Mouse (Mus musculus): ENCODE measurements around the gene Zfp593.

Gene Zfp593

DNA sequence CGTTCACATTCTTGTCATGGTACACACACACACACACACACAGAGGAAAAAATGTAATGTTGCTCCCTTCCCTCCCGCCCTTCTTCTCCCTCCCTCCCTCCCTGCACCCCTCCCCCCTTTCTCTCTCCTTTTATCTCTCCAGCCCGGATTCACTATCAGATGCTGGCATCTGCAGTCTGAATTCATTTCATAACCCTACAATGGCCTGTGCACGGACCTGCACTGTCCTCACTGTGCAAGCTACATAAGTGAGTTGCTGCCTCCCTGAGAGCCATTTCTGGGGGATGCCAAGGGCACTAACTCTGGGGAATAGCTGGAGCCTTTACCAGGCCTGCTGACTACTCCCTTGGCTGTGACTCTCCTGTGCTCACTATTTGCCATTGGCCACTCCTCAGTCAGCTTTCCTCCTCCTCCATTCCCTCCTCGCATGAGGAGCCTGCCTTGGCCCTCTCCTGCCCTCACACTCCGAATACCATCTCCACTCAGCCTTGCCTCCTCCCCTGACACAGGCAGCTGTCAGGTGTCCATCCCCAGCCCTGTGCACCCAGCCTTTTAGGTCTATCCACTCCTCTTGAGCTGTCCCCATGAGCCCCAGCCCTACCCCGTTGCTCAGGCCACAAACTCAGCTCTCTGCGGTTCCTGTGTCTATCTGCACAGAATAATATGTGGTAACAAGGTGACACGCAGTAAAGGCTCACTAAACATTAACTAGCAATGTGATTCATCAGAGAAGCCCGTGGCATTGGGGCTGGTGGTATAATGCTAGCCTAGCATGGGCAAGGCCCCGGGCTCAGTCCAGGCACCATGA lies 22.4 kb downstream of the Zfp593 start:
- DNase-seq = peak; percentile 45

DNA sequence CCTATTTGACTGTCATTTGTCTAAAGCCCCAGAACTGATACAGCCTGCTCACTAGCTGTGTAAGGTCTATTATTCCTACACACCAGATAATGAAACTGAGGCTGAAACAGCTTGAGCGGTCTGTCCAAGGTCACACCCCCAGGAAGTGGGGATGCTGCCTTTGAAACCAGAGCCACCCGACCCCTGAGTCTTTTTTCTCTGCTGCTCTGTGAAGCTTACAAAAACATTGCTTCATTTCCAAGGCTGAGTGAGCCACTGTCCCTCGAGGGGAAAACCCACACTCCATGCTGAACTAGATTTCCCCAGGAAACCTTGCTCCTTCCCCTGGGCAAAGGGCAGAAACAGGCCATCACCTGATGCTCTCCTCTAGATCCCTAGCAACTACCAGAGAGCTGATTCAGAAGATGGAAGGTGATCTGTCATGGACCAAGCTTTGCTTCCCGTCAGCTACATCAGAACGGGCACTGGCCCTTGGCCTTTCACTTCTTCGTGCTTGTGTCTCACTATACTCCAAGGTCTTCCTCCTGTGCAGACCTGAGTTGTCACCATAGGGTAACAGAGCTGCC lies 38.8 kb downstream of the Zfp593 start:
- DNase-seq = no peak

DNA sequence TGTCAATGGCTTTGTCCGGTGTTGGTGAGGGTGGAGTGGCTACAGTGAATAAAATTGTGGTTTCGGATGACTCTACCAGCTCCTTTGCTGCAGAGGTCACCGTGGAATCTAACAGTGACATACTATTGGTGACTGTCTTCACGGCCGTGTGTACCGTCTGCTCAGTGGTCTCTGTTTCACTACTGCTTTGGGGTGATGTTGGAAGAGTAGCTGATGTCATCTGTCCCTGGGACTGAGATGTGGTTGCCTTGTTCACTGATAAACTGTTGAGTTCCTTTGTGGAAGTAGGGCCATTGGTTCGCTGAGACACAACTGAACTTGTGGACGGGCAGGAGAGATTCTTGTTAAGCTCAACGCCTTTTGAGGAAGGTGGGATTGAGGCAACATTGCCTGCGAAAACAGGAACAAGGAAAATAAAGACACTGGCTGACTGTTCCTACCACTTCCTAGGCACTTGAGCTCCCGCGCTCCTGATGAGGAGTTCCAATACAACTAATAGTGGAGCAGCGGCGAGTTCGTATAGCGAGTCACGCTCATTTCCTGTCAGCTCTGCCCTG lies 42.0 kb downstream of the Zfp593 start:
- DNase-seq = no peak

DNA sequence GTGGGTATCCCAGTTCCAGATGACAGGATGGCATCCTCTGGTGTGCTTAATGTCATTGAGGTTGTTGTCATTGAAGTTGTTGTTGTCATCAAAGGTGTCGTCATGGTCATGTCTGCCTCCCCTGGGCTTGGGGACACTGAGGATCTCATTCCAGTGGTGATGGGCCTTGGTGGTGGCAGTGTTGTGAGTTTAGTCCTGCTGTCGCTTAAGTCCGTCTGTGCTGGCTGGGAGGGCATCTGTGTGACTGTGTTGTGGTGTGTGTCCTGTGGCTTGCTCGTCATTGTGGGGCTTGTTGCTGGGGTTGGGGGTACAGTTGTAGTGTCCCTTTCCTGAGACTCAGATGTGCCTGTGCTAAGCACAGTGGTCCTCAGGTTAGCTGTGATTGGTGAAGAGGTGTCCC lies 42.5 kb downstream of the Zfp593 start, which contains the start of gene Gm7534:
Gene Gm7534 (minus strand): TSS at position 101 of the 400 bp plus-strand sequence.
- DNase-seq = no peak

DNA sequence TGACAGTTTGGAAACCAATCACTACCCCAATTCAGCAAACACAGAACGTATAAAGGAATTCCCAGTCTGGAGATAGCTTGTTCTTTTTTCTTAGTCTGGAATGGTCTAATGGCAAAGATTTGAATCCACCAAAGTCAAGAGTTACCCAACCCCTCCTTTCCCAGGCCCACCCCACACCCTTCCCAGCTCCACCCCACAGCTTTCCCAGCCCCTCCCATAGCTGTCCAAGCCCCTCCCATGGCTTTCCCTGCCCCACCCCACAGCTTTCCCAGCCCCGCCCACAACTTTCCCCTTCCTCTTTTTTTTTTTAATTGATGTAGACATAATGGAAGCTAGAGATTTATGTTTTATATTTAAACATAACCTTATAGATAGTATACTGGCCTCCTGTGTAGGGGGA lies 46.0 kb downstream of the Zfp593 start:
- no peak for DNase-seq
